Mouse (Mus musculus) mesoderm, embryonic 11.5 days (tissue): ENCODE results near the gene Vpreb1.
"Not testable (repeated sequence)": the region's sequence is repeated elsewhere in the genome, so short reads cannot be mapped to it uniquely, and the experiment has no call there.

Experiments used
- DNase-seq: peaks from one replicate; pipeline ENCODE4 v3.0.0-alpha.2; 2012; ENCODE audit warnings: low read depth, low spot score

Gene Vpreb1

GRCm38 (mm10) chr16:16856054-16856453 is 14.6 kb downstream of the Vpreb1 start:
- not testable (repeated sequence) for DNase-seq

DNA sequence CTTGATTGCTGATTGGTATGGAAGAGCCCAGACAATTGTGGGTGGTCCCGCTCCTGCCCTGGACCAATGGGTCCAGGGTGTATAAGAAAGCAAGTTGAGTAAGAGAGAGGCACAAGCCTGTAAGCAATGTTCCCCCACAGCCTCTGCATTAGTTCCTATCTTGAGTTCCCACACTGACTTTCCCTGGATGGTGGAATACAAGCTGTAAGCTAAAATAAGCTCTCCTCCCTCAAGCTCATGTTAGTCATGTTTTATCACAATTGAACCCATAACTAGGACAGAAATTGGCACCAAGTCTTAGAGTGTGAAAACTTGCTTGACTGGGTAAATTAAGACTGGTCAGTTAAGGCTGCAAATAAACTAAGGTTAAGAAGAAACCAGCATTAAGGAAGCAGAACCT is 15.1 kb downstream of the Vpreb1 start:
- no peak for DNase-seq

DNA sequence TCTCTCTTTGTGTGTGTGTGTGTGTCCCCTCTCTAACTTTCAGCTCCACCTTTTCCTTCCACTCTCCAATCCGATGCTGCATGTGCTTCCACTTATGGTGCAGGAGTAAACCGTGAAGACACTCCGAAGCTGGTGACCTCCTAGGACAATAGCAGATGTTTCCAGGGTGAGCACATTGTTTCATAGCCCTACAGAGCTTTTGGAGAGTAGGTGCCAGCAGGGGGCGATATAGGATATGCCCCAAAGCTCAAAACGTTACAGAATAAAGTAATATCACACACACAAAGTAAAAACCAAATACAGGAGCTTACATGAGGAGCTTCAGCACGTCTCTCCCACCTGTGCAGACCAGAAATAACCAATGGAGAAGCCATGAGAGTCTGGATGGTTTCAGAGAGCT is 15.8 kb downstream of the Vpreb1 start:
- DNase-seq, result peak; percentile 45

- no peak for DNase-seq
Observed at GRCm38 (mm10) chr16:16852411-16852810, 18.2 kb downstream of the Vpreb1 start.

DNA sequence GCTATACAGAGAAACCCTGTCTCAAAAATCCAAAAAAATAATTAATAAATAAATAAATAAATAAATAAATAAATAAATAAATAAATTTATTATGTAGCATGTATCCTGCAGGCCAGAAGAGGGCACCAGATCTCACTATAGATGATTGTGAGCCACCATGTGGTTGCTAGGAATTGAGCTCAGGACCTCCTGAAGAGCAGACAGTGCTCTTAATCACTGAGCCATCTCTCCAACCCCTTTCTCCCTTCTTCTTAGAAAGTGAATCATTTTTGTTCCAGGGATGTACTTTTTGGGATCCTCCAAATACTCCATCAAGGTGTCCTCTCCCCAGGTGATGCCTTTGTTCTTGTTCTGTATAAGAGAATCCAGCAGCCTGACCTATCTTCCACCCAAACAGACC is 21.4 kb downstream of the Vpreb1 start:
- no peak for DNase-seq

- DNase-seq, result no peak
Observed at GRCm38 (mm10) chr16:16829671-16830070, 41.0 kb downstream of the Vpreb1 start.

GRCm38 (mm10) chr16:16828757-16829615 is 41.7 kb downstream of the Vpreb1 start, which contains the start of gene Spag6l:
Gene Spag6l (minus strand): TSS chr16:16829456.
- peak; percentile 85 for DNase-seq

DNA sequence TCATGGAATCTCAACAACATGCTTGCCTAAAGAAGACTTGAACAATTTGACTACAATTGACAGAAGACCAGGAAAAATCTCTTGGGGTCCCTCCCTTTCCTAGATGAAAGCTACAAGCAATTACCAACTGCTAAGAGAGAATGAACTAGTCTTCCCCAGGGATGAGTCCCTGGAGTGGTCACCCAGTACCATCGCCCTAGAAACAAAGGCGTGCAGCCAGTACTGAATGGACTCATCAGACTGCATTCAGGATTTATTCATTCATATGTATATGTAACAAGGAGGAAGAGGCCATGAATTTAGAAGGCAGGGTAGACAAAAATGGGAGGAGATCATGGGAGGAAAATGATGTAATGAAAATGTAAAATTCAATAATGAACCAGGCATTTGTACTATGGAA is 44.4 kb downstream of the Vpreb1 start:
- DNase-seq, result no peak

- no peak for DNase-seq
Observed at GRCm38 (mm10) chr16:16825476-16825875, 45.2 kb downstream of the Vpreb1 start.
